Mouse (Mus musculus) left cerebral cortex, adult 11 months (tissue): ENCODE data around the gene Foxp1.

ENCODE experiments used
- DNase-seq: peaks from one replicate; pipeline ENCODE4 v3.0.0; 2022; ENCODE audit warnings: low spot score

The Foxp1 gene

DNA sequence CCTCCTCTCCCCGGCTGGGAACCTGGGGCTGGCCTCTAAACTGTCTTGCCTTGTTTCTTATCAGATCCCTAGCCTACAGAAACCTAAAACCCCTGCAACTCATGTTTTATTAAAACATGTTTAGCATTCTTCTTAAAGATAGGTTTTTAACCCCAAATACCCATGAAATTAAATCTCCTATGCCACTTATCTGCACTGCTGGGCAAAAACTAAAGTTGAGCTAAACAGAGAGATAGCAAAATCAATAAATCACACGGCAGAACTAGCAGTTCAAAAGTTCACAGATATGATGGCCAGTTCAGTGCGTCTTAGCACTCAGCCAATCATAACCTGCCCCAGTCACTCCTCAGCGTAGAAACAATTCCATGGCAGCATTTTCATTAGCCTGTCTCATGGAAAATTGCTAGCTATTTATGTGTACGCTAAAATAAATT is 316.1 kb downstream of the Foxp1 start:
- DNase-seq = no peak

DNA sequence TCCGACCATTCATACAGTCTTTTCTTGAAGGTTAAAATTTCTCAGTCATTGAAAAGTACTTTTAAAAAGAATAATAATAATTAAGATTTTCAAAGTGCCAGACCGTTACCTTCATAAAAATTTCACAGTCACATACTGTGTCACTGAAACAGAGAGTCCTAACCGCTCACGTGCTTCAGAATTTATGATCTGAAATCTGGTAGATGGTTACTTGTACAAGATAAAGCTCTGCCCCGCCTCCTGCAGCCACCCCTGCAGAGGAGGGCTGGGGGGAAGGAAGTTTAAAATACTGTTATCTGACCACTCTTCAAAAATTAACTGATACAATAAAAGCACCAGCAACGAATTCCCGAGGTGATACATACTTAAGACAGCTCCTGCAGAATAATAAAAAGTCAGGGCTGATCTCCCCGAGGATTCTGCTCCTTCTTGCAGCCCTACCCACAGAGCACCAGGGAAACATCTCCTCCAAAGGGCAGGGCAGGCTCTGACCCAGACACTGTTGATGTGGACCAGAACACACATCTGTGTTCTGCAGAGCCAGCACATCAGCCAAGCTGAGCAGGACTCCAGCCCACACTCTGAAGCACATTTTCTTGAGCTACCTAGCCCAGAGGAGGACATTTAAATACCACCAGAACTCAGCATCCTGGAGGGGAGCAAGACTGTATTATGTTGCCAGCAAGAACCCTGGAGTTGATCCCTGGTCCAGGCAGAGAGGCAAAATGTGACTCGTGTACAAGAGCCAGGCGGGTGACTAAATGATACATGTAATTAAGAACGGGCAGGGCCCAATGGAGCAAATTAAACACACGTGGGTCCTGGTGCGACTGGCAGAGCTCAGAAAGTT is 316.7 kb downstream of the Foxp1 start:
- no peak for DNase-seq

DNA sequence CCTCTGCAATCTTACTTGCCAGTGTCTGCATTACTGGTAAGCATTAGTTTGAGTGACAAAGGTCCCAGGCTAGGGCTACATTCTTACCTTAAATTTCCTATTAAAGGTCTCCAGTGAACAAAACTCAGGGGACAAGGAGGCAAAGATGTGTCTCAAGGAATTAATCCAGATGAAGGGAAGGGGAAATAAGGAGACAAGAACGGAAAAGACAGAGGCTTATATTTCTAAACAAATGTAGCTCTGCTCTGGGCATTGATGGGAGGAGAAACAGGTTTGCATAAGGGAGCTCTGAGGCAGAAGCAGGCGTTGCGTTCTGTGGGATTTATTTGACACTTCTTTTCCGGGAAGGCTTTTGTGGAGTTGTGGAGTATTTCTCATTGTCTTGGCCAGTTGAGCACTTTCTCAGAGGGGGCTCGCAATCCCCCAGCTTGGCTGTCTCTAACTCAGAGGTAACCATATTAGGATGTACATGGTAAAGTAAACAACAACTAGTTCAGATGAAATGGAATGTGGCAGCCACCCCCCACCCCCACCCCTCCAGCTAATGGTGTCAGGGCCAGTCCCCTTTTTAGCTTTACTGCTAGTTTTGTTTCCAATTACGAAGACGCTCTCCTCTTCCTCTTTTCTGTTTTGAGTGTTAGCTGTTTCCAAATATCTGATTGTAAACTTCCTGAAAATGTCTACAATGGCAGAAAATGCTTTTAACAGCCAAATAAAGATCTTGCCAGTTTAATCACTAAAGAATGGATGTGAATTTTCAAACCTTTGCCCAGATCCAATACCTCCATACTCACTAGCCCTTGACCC is 317.5 kb downstream of the Foxp1 start:
- DNase-seq = no peak

DNA sequence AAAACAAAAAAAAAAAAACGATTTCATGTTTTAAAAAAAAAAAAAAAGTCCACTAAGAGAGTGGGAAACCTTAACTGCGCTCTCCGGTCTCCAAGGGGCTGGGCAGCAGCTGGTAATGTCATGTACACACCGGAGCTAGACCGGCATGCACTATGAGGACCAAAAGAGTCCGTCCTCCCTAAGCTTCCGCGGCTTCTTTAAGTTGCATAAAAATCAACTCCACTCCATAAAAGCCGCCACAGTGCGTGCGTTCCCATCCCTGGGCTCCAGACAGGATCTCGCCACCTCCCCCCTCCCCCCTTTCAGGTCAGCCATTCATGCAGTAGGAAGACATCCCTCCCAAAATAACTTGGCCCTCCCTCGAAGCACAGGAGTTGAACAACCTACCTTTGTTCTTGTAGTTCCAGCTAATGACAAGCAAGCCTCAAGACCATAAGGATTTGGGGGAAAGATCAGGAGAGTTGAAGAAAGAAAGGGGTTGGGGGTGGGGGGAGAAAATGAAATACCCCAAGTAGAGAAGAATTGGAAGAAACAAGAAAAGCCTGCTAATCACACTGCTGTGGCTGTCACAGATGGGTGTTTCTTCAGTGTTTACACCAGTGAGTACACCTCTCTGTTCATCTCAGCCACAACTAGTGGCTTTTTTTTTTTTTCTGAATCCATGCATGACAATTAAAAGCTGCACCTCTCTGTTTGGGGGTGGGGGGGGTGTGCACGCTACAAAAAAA is 318.3 kb downstream of the Foxp1 start:
- no peak for DNase-seq

DNA sequence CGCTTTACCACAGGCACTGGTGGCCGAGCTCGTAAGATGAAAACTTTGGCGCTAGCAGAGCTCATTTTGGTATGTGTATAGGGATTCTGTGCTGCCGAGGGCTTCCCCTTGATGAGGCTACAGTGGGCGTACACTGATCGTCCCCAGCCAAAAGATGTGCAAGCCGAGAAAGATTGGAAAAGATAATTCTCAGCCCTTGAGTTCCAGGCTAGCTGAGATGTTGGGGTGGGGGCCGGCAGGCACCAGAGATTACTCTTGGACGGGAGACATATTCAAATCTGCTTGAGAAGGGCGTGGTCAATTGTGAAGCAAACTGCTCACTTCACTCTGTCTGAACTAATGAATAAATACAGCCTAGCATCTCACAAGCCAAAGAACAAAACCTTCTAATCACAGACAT is 319.3 kb downstream of the Foxp1 start:
- DNase-seq = no peak

DNA sequence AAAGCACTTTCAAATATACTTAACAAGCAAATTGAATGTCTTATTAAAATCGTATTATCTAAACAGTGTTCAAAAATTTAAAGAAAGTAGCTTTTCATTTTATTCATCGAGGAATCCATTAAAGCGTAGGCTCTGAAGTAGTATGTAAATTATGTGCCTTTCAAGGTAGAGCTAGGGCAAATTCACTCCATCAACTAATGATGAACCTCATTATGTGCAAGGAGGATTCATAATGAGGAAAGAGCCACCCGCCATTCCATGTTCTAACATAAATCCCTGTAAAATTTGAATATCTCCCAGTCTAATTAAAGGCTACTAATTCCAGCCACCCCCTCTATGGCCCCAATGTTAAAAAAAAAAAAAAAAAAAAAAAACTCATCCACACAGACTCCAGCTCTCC is 319.7 kb downstream of the Foxp1 start:
- DNase-seq = no peak

DNA sequence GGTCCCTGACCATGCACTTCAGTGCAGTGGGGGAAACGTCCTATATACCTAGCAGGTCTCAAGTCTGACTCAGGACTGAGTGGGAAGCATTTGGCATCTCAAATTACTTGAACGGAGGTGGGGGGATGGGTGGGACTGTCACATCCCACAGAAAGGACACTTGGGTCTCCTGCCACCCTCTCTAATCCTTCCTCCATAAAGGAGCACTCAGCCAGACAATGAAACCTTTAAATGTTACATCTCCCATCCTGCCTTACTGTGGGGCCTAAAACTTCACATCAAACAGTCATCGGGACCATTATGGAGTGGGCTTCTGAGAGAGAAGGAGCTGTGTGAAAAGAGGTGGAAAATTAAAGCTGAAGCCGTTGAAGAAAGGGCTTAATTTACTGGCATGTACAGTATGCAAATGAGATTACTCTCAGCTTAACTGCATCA is 321.2 kb downstream of the Foxp1 start:
- no peak for DNase-seq

DNA sequence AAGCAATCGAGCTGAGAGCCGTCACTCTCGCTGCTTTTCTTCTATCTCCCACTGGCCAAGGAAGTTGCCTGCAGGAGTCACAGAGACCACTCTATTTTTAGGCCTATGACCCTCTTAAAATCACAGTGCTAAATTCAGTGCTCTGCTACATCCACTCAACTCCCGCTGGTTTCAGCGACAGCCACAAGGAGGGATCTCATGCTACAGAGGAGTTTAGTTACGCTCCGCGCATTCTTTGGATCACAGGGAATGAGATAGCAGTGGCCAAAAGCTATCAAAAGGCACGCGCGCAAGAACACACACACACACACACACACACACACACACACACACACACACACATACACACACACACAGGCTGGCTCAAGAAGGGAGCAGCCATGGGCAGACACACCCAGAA is 321.9 kb downstream of the Foxp1 start:
- DNase-seq = no peak

DNA sequence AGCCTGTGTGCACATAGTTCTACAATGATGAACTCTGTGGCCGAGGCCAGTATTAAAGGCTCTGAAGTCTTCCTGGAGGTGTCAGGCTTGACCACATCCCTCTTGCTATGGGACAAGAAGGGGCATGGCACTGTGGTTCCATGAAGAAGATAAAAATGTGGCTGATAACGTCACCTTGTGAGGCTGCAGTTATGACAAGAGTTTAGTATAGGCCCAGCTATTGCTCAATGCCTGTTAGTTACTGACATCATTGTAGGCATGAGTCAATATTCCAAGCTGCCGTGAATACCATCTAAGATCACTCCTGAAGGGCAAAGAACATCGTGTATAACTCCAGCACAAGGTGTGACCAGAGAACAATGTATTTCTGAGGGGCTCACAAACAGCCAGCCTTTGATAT is 323.2 kb downstream of the Foxp1 start:
- no peak for DNase-seq

DNA sequence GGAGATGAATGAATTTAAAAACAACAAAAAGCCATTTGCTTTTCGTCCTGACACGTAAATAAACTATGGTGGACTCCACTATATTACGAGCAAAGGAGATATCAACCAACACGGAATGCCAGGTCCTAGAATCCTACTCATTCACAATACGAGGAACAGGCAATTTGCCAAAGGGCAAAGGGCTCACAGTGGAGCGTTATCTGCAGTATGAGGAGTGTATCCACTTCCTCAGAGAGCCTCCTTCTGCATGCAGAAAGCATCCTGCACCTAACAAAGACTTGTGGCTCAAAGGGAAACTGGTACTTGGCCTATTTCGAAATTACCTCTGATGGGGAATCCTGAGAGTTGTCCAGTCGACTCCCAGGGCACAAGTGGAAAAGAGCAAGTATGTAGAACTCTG is 328.8 kb downstream of the Foxp1 start:
- no peak for DNase-seq

DNA sequence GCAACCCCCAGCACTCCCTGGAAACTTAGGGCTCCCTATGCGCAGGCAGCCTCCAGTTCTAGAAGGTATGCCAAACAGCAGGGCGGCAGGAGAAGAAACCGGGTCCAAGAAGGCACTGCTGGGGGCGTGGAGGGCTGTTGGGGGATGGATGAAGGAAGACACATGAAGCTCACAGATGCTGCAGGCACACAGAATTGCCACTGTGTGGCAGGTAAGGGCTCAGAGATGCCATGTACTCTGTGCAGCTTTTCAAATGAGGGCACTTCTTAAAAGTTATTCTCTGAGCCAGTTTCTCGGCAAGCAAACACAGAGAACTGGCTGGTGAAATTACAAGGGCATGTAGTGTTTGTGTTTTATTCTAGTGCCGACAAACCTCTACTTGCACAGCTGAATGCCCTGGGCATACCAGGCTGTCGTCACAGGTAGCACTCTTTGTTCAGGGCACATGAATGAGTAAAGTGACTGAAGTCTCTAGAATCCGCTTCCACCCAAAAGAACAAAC is 330.8 kb downstream of the Foxp1 start:
- DNase-seq = no peak

DNA sequence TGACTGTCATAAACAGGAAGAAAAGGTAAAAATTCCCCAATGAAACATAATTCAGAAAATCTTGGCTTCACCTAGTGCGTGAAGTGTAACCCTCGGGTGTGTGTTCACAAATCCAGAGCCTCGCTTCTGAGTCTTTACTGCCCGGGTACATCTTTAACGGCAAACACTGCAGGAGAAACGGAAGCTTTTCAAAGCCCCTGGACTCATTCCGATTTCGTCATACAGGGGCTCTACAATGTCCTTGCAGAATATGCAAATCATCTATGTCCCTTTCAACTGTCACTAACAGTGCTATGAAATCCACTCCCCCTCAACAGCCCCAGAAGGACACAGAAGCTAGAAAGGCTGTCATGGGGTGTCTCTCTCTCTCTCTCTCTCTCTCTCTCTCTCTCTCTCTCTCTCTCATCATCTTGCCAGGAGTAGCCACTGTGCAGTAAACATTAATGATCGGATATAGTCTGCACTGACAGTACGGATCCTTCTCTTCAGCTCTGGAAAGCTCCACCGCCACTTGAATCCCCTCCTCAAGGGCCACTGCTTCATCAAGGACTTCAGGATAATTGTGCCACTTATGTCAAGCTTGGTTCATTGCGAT is 331.4 kb downstream of the Foxp1 start:
- no peak for DNase-seq

DNA sequence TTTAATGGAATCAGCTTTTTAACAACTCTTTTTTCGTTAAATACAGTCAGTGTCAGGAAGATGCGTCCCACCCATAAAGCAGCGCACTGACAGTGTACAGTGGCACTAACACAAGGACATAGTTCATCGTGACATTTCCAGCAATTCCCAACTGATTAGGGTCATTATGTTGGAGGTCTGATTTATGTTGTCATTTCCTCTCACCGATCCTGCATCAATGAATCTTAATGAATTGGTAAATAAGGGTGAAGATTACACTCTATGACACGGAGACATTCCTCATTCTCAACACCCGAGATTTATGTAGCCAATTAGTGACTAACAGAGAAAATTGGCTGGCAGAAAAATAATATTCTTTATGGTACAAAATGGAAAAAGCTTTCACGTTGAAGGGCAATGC is 332.6 kb downstream of the Foxp1 start:
- DNase-seq = no peak

DNA sequence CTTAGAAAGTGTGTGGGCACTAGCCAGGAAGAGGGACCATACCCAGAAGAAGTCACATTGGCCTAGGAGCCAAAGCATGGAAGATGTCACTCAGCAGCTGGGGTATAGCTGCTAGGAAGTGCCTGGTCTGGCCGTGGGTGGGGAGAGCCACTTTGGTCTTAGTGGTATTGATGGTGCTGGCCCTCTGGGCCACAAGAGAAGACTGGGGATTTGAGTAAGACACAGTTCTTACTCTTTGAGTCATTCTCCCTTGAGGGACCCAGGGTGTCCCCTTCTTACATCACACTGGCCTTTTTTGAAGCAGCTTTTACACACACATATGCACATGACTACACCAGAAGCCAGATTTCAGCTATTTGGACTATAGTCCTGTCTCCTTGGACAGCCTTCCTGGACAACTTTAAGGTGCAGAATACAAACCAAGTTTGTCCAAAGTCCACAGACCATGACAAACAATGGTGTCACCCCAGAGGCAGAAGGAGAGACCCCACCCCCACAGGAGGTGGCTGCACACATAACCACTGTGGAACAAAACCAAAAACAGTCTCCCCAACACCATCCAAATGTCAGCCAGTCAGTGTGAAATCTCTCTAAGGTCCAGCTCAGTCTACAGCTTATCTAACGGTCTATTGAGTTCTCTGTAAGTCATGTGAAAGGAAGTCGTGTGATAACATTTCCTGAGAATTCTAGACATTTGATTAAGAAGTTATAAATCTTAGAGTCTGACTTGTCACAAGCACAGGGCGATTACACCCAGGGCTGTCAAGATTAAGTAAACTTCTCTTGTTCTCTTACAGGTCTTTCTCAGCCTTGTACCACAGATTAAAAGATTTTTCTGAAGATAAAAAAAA is 333.9 kb downstream of the Foxp1 start:
- no peak for DNase-seq

DNA sequence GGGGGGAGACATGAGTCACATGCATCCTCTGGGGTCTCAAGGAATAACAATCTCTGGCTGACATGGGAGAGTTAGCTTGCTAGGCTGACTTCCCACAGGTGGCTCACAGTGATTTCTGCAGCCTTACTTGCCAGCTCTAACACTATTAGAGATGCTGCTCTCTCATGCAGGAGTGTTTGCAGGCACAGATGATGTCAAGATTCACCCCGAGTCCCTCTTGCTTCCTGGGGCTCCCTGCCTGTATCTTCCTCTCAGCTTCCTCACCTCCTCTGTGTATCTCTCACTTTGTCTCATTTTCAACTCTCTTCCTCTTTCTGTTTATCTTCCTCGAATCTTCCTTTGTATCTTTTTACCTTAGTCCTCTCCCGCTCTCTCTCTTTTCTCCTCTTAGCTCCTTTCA is 334.6 kb downstream of the Foxp1 start:
- no peak for DNase-seq

DNA sequence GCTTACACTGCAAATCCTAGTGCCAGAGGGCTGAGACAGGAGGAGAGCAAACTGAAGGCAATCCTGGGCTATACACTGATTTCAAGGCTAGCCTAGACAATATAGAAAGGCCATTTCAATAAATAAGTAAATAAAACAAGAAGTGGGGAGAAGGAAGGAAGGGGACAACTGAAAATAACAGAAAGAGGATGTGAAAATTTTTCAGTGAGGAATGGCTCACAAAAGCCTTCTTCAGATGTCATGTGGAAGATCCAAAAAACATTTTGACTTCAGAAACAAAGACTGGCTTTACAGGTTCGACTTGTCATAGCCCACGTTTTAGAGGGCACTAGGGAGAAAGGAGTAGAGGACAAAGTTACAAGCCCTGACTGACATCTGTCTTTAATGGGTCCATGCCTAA is 335.1 kb downstream of the Foxp1 start:
- DNase-seq = no peak

DNA sequence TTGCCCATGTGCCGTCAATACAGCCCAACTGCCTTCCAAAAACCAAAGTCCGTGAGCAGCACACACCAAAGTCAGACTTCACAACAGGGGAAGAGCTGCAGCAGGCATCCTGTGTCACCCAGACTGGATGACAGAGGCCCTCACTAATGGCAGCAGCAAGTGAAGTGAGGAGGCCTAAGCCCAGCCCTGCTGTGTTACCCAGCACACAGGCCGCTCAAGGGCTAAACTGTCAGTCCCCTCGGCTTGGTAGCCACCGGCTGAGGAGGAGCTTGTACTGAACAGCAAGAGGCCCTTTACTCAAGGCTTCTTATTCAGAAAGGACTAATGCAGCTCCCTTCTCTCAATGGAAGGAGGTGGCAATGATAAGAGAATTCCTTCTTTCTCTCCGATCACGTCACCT is 336.0 kb downstream of the Foxp1 start:
- no peak for DNase-seq

DNA sequence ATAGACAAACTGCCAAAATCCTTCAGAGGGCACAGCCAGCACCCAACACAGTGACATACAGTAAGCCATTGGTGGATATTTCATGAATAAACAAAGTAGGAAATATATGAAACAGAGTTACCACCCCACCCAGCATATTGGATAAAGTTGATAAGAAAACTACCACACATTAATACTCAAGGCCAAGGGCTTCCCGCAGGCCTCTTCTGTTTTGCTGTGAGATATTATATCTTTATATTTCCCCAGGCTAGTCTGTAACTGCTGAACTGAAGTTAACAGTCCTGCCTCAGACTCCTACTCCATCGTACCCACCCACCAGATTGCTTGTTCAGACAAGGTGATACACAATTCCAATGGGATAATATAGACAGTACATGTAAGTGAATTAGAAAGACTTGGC is 336.7 kb downstream of the Foxp1 start:
- DNase-seq = no peak

DNA sequence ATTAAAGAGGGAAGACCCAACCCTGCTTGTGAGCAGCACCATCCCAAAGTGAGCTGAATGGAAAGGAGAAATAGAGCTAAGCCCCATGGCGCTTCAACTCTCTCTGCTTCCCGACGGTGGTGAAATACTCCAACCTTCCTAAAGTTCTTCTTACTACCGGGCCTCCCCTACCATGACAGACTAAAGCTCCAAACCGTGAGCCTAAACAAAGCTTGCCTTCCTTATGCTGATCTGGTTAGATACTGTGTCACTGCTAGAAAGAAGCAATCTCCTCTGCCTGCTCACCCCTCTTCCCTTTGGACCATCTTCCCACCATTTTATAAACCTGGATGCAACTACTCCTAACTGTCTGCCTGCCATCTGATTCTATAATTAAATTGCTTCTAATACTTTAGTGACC is 338.5 kb downstream of the Foxp1 start:
- DNase-seq = no peak

DNA sequence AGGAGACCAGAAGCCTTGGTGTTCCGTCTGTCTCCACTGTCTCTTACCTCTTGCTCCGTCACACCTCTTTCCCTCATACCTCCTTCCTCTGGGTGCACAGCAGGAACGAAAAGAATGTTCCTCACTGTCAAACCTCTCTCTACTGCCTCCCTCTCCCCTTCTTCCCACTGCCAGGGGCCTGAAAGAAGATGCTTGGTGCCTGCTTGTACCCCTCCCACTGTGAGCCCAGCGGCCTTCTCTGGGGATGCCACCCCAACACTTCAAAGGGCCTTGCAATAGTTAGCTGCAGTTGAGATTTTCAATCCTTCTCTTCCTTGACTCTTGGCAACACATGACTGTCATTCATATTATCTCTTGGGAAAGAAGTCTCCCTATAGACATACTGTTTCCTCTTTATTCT is 339.7 kb downstream of the Foxp1 start:
- no peak for DNase-seq

DNA sequence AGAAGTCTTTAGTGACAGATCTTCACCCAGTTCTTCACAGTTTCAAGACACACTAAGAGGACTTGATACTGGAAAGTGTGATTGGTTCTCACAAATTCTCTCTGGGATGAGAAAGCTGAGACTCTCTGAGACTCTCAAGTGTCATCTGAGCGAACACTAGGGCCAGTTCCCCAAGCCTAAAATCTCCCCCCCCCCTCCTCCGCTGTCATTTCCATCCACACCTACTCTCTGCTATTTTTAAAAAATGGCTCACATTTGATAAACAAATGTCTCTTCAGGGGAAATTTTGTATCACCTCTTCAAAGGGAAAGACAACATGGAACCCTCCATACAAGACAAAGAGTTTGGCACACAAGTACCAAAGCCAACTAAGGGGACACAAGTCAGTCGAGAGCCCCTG is 346.3 kb downstream of the Foxp1 start:
- DNase-seq = no peak
